Mouse (Mus musculus) kidney, postnatal 0 days (tissue): ENCODE measurements around the gene Tnfsf15. TPM values are rescaled to one million over a fixed set of nuclear protein-coding genes. Genes with fewer than 3 reads are reported as not detected.

Experiments
- ATAC-seq: fragments of 200-750 bp; cut with Nextera tagmentation; replicated peaks from 2 replicates; pipeline ENCODE4 v1.8.0; 2017; ENCODE audit warnings: low read depth, moderate number of reproducible peaks, moderate TSS enrichment, moderate library complexity; ENCODE audit not compliant: low FRiP score
- DNase-seq: peaks from one replicate; pipeline ENCODE4 v3.0.0-alpha.2; 2016; ENCODE audit warnings: low spot score
- H3K27ac ChIP-seq: fragments of 300-500 bp; sonication (generic); 2 replicates; pipeline ENCODE4 v1.5.1; 2014; ENCODE audit warnings: mild to moderate bottlenecking
- H3K27me3 ChIP-seq: fragments of 300-500 bp; sonication (generic); 2 replicates; pipeline ENCODE4 v1.6.1; 2014; ENCODE audit warnings: low read length, mixed read lengths; ENCODE audit not compliant: insufficient read depth
- H3K36me3 ChIP-seq: fragments of 300-500 bp; sonication (generic); 2 replicates; pipeline ENCODE4 v1.6.1; 2014; ENCODE audit warnings: low read length, mixed read lengths; ENCODE audit not compliant: insufficient read depth
- H3K4me1 ChIP-seq: fragments of 300-500 bp; sonication (generic); replicated peaks from 2 replicates; pipeline ENCODE4 v1.6.1; 2014; ENCODE audit warnings: antibody characterized with exemption, low read length, mixed read lengths; ENCODE audit not compliant: insufficient read depth
- H3K4me2 ChIP-seq: fragments of 300-500 bp; sonication (generic); 2 replicates; pipeline ENCODE4 v1.6.1; 2014; ENCODE audit warnings: mild to moderate bottlenecking, low read length, moderate library complexity, mixed read lengths
- H3K4me3 ChIP-seq: fragments of 300-500 bp; sonication (generic); replicated peaks from 2 replicates; pipeline ENCODE4 v1.5.1; 2014; ENCODE audit warnings: low read depth, low read length
- H3K9ac ChIP-seq: fragments of 300-500 bp; sonication (generic); 2 replicates; pipeline ENCODE4 v1.6.1; 2014; ENCODE audit warnings: low read depth, low read length
- H3K9me3 ChIP-seq: fragments of 300-500 bp; sonication (generic); replicated peaks from 2 replicates; pipeline ENCODE4 v1.6.1; 2016; ENCODE audit warnings: low read length, inconsistent platforms, mixed read lengths
- CTCF ChIP-seq: IDR thresholded peaks from 2 replicates; pipeline ENCODE4 v1.5.1; 2016; ENCODE audit warnings: antibody characterized with exemption, low read depth, mild to moderate bottlenecking, moderate library complexity
- WGBS: fragments of 180-500 bp; shearing (Covaris S2); extraction: QIAGEN DNeasy Blood & Tissue Kit; methylation state at CpG from one replicate; pipeline ENCODE4 v1.1.7; 2014; 5-methylcytosine and 5-hydroxymethylcytosine counted together
- polyA plus RNA-seq: library from polyadenylated mRNA; unstranded; fragments of >200 nt; fragmentation: Nextera tagmentation; extraction: Ambion mirVana; gene quantifications from 2 replicates; pipeline ENCODE4 v1.2.1, GENCODE M21; 2015

The Tnfsf15 gene
- polyA plus RNA-seq, 1 experiment from 2014 or later: 0.55 TPM

DNA sequence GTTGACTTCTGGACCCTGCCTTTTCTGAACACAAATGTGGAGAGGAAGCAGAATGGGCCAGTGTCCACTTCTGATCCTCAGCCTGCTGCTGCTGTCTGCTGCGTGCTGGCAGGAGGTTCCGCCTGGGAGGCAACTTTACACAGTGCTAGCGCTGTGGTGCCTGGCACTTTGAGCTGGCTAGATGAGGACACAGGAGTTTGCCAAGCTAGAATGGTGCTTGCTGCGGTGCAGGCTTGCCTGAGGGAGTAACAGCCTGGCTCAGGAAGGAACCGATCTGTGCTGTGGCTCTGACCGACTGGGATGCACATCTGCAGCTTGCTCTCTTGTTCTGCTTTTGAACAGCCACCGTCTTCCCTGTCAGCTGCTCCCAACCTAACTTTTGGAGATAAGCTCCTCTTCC, 5.4 kb downstream of the Tnfsf15 start:
- no peak for DNase-seq
- Histone ChIP-seq H3K9ac (no peak overlapping the region), H3K27ac (no peak overlapping the region), H3K9me3 (no peaks in the 10 kb centered on the region), H3K4me1 (peaks cover 14% of the 10 kb centered on the region; the same call in 1 of the 2 replicates), H3K27me3 (no peaks in the 10 kb centered on the region), H3K4me3 (no peak overlapping the region), H3K4me2 (no peak overlapping the region), H3K36me3 (no peaks in the 10 kb centered on the region)
- ATAC-seq: no peak
- TF ChIP-seq CTCF: no peak
- WGBS: 55% methylated on average over 7 of the region's 7 CpGs

DNA sequence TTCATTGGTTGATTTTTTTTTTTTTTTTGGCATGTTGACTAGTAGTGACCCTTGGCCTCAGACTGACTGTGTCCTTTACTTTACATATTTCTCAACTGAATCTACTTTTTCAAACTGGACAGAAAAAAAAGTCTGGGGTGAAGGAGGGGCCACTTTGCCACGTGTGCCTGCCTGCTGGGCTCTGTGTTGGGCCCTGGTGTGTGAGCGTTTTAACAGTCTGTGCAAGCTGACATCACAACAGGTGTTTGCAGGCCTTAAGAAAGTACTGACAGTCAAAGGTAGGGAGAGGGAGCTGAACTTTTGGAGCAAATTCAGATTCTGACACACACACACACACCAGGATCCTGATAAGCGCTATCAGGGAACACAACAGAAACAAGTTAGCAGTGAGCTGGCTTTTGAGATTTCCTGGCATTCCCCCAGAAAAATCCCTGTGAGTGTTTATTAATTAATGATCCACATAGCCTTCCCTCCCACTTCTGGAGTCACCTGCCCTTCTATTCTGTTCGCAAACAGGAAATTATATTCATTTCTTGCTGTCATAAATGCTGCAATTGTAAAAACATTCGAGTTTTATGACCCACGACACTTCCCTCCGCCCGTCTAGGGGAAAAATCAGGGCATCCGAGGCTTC, 6.4 kb downstream of the Tnfsf15 start:
- H3K27me3 ChIP-seq: no peaks in the 10 kb centered on the region
- no peak for ATAC-seq
- H3K9ac ChIP-seq: no peak overlapping the region
- peak overlapping the region; percentile 19; the same call in 1 of the 2 replicates for H3K27ac ChIP-seq
- WGBS: 29% methylated on average over 9 of the region's 9 CpGs
- peaks cover 14% of the 10 kb centered on the region; the same call in 1 of the 2 replicates for H3K4me1 ChIP-seq
- no peak overlapping the region for H3K4me3 ChIP-seq
- no peak overlapping the region for H3K4me2 ChIP-seq
- peak; percentile 19 for DNase-seq
- no peak for TF ChIP-seq CTCF
- H3K9me3 ChIP-seq: no peaks in the 10 kb centered on the region
- H3K36me3 ChIP-seq: no peaks in the 10 kb centered on the region

DNA sequence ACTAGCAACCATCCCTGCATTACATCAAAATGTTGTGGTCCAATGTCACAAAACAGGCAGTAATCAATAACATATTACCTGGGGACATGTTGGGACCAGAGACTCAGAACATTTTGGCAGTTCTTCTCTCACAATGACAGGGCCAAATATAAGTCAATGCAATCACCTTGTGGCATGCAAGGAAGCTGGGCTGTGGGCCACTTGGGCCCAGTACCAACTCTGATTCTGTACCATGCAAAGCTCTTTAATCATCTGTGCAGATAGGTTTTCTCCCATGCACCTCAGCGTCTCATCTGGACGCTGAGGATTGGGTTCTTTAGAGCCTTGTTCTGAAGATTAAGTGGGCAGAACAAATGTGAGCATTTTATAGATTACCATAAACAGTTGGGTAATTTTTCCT, 13.6 kb downstream of the Tnfsf15 start:
- no peak for TF ChIP-seq CTCF
- ATAC-seq: no peak
- WGBS: 71% methylated on average over 2 of the region's 2 CpGs
- no peak overlapping the region for H3K27ac ChIP-seq
- H3K4me1 ChIP-seq: no peaks in the 10 kb centered on the region
- no peak overlapping the region for H3K4me3 ChIP-seq
- H3K4me2 ChIP-seq: no peak overlapping the region
- no peak for DNase-seq
- no peak overlapping the region for H3K9ac ChIP-seq
- H3K27me3 ChIP-seq: no peaks in the 10 kb centered on the region
- H3K9me3 ChIP-seq: no peaks in the 10 kb centered on the region
- no peaks in the 10 kb centered on the region for H3K36me3 ChIP-seq

DNA sequence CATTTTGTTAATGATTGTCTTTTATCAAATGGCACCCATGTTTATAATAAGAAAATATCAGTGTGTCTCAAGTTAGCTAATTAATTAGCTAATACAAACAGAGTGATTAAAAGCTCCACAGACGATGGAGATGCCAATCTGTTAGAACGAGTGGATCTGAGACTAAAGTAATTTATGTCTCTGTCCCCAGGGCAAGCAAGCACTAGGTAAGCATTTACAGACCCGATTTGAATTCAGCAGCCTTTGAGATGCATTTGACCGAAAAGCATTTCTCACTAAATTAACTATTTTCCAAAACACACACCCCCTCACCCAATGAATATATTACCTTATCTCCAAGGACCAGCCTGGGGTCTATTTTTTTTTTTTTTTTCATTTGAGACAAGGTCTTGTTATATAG, 18.2 kb downstream of the Tnfsf15 start:
- no peak for ATAC-seq
- no peak overlapping the region for H3K4me2 ChIP-seq

DNA sequence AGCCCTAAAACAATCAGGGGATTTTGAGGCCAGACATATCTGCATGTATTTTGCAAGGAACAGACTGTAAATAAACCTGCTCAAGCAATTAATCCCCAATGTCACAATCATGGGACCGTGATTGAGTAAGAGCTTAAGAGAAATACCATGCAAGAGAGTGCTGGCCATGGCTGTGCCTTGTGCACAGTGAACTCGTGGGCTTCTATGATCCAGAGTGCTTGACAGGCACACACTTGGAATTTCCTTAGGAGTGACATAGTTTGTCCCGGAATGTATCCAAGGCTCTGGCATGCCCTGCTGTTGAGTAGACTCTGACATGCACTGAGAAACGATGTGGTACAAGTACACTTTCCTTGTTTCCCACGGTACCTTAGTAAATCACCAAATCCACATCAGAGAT, 18.9 kb downstream of the Tnfsf15 start:
- WGBS: 26% methylated on average over 5 of the region's 5 CpGs
- Histone ChIP-seq H3K9ac (no peak overlapping the region), H3K4me1 (no peaks in the 10 kb centered on the region), H3K36me3 (no peaks in the 10 kb centered on the region), H3K9me3 (no peaks in the 10 kb centered on the region), H3K27ac (no peak overlapping the region), H3K27me3 (no peaks in the 10 kb centered on the region), H3K4me3 (no peak overlapping the region), H3K4me2 (no peak overlapping the region)
- DNase-seq (peak; percentile 14), ATAC-seq (no peak)
- TF ChIP-seq CTCF: no peak

More for the DNA sequence above, 18.2 kb downstream of the Tnfsf15 start:
- H3K27ac ChIP-seq: no peak overlapping the region
- WGBS: 17% methylated on average over 4 of the region's 4 CpGs
- no peak overlapping the region for H3K9ac ChIP-seq
- no peak for TF ChIP-seq CTCF
- DNase-seq: no peak
- H3K36me3 ChIP-seq: no peaks in the 10 kb centered on the region
- no peak overlapping the region for H3K4me3 ChIP-seq
- H3K4me1 ChIP-seq: no peaks in the 10 kb centered on the region
- H3K27me3 ChIP-seq: no peaks in the 10 kb centered on the region
- H3K9me3 ChIP-seq: no peaks in the 10 kb centered on the region

DNA sequence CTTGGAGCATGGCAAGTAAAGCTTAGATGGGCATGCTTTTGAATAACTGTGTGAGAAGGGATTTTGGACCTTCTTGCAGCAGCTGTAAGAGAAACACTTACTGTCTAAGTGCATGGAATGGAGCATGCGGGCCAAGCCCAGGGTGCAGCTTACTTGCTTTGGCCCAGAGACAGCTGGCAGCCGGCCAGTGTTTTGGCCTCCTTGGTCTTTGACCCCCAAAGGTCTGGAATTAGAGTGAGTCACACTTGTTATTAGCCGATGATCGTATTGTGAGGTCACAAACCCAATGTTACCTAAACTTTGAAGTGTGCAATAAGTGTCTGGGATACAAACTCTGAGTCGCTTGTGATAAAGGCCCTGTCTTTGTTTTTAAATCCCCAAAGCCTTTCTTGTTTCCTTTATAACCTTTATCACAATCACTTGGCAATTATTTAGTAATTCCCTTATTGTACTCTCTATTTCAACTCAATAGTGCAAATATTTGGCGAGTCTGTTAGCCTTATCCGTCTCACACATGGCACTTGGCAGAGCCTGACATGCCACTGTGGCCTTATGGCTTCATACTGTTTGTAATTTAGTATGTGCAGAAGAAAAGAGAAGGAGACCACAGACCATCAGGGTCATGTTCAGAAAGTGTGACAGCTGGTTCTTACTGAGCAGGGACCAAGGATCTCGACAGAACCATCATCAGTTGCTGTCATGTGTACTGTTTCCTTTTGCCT, 26.8 kb downstream of the Tnfsf15 start:
- DNase-seq: peak; percentile 44
- H3K27me3 ChIP-seq: no peaks in the 10 kb centered on the region
- ATAC-seq: 0 out of 2 replicates have a peak, but pooled peaks have one; percentile 43
- H3K4me1 ChIP-seq: 0 out of 2 replicates have a peak, but pooled peaks cover 3% of the 10 kb centered on the region
- no peaks in the 10 kb centered on the region for H3K36me3 ChIP-seq
- H3K27ac ChIP-seq: no peak overlapping the region
- no peak for TF ChIP-seq CTCF
- no peak overlapping the region for H3K4me2 ChIP-seq
- no peak overlapping the region for H3K9ac ChIP-seq
- H3K9me3 ChIP-seq: no peaks in the 10 kb centered on the region
- 43% methylated on average over 8 of the region's 8 CpGs for WGBS
- no peak overlapping the region for H3K4me3 ChIP-seq
